Mouse (Mus musculus) small intestine, adult 2 months (tissue): ENCODE data around the gene Rhebl1.

ENCODE experiments used
- CTCF ChIP-seq: fragments of 200-500 bp; IDR thresholded peaks from 2 replicates; pipeline ENCODE4 v1.5.1; 2012; ENCODE audit warnings: low read depth, mild to moderate bottlenecking, control low read depth, inconsistent platforms, low read length, moderate library complexity, mixed read lengths; ENCODE audit not compliant: insufficient replicate concordance, insufficient read length; ENCODE audit errors: extremely low read depth
- POLR2A ChIP-seq: fragments of 200-500 bp; IDR thresholded peaks from 2 replicates; pipeline ENCODE4 v1.6.1; 2012; ENCODE audit warnings: low read depth, mild to moderate bottlenecking, control low read depth, inconsistent platforms, low read length, moderate library complexity

GRCm38 (mm10) chr15:98843595-98844223 lies 50.6 kb downstream of the Rhebl1 start:
- no peak for TF ChIP-seq CTCF
- no peak for TF ChIP-seq POLR2A
